Mouse (Mus musculus) gastrocnemius, postnatal 36 days (tissue): ENCODE data around the gene Ninj2. TPM values are rescaled to one million over a fixed set of nuclear protein-coding genes. Genes with fewer than 3 reads are reported as not detected.
"Not testable (repeated sequence)": the region's sequence is repeated elsewhere in the genome, so short reads cannot be mapped to it uniquely, and the experiment has no call there.

Experiments
- DNase-seq, 2 experiments: peaks; one replicate each; pipeline ENCODE4 v3.0.0; 2022
- intact Hi-C: fragments of 180-260 bp; cut with DNase I; formaldehyde crosslinking; loops from one replicate; pipeline ENCODE4 v1.15.1; 2025
- long read RNA-seq, 2 experiments: library from polyadenylated mRNA; stranded (forward); transcript quantifications; one replicate each; pipeline ENCODE4 v2.0.0; 2021
- total RNA-seq, 2 experiments: library from RNA; stranded (reverse); gene quantifications; 2 replicates each; pipeline ENCODE4 v1.2.3; 2021

Gene Ninj2
- total RNA-seq = not detected
- long read RNA-seq, experiment 1, partial matches to known transcripts = 0 of 4 reads
- long read RNA-seq, experiment 1, other reads (novel, unspliced or antisense) = 4 of 4 reads
- long read RNA-seq, experiment 2, partial matches to known transcripts = 0 of 6 reads
- long read RNA-seq, experiment 2, other reads (novel, unspliced or antisense) = 5 of 6 reads

GRCm38 (mm10) chr6:120093100-120093499, at the start of gene Ninj2:
TSS of gene Ninj2 (plus strand) at chr6:120093350.
- no peak for DNase-seq
- intact Hi-C loops = no loop called here

- DNase-seq = no peak
- intact Hi-C loops = no loop called here
Measured at GRCm38 (mm10) chr6:120045406-120045805, 47.7 kb upstream of the Ninj2 start.

- DNase-seq = no peak
- intact Hi-C loops = no loop called here
Measured at GRCm38 (mm10) chr6:120047705-120048292, 45.4 kb upstream of the Ninj2 start.

GRCm38 (mm10) chr6:120054412-120054811, 38.7 kb upstream of the Ninj2 start:
- intact Hi-C loops = no loop called here
- DNase-seq = no peak

- DNase-seq = peak; percentile 18 to 43
- intact Hi-C loops = no loop called here
Measured at GRCm38 (mm10) chr6:120055666-120056540, 37.2 kb upstream of the Ninj2 start.

- DNase-seq = no peak
- intact Hi-C loops = no loop called here
Measured at GRCm38 (mm10) chr6:120062934-120063333, 30.2 kb upstream of the Ninj2 start.

GRCm38 (mm10) chr6:120064627-120065026, 28.5 kb upstream of the Ninj2 start:
- no peak for DNase-seq

GRCm38 (mm10) chr6:120065552-120066177, 27.5 kb upstream of the Ninj2 start:
- intact Hi-C loops = no loop called here
- DNase-seq = no peak

More at GRCm38 (mm10) chr6:120064627-120065026, 28.5 kb upstream of the Ninj2 start:
- intact Hi-C loops = no loop called here

GRCm38 (mm10) chr6:120069546-120069945, 23.6 kb upstream of the Ninj2 start:
- intact Hi-C loops = no loop called here
- DNase-seq = no peak

- intact Hi-C loops = no loop called here
- DNase-seq = no peak
Measured at GRCm38 (mm10) chr6:120072630-120073029, 20.5 kb upstream of the Ninj2 start.

GRCm38 (mm10) chr6:120076619-120077450, 16.3 kb upstream of the Ninj2 start:
- DNase-seq = no peak
- intact Hi-C loops = loop anchor here (5.0 kb wide), 1 partner anchor 590 kb away; no protein-coding TSS in a partner anchor

- intact Hi-C loops = loop anchor here (5.0 kb wide), 1 partner anchor 592 kb away; no protein-coding TSS in a partner anchor
- DNase-seq = no peak
Measured at GRCm38 (mm10) chr6:120079547-120079946, 13.6 kb upstream of the Ninj2 start.

- intact Hi-C loops = no loop called here
- no peak for DNase-seq
Measured at GRCm38 (mm10) chr6:120081516-120081915, 11.6 kb upstream of the Ninj2 start.

GRCm38 (mm10) chr6:120082251-120082950, 10.7 kb upstream of the Ninj2 start:
- intact Hi-C loops = no loop called here
- DNase-seq = no peak

GRCm38 (mm10) chr6:120082951-120083411, 10.2 kb upstream of the Ninj2 start:
- intact Hi-C loops = no loop called here
- DNase-seq = no peak

GRCm38 (mm10) chr6:120083442-120083841, 9.7 kb upstream of the Ninj2 start:
- intact Hi-C loops = no loop called here
- no peak for DNase-seq

- intact Hi-C loops = no loop called here
Measured at GRCm38 (mm10) chr6:120084983-120085382, 8.2 kb upstream of the Ninj2 start.

GRCm38 (mm10) chr6:120085832-120086231, 7.3 kb upstream of the Ninj2 start:
- no peak for DNase-seq
- intact Hi-C loops = no loop called here

More at GRCm38 (mm10) chr6:120084983-120085382, 8.2 kb upstream of the Ninj2 start:
- DNase-seq = no peak

GRCm38 (mm10) chr6:120087041-120087440, 6.1 kb upstream of the Ninj2 start:
- not testable (repeated sequence) for DNase-seq

More at GRCm38 (mm10) chr6:120087041-120087440, 6.1 kb upstream of the Ninj2 start:
- intact Hi-C loops = not testable (repeated sequence)
